Mouse (Mus musculus) heart, embryonic 10.5 days (tissue): Measurements from ENCODE around the gene Mdfi. TPM values are rescaled to one million over a fixed set of nuclear protein-coding genes. Genes with fewer than 3 reads are reported as not detected.

ENCODE experiments used
- DNase-seq: peaks from one replicate; pipeline ENCODE4 v3.0.0-alpha.2; 2017; ENCODE audit warnings: low spot score
- H3K27ac ChIP-seq: fragments of 300-500 bp; sonication (generic); 2 replicates; pipeline ENCODE4 v1.5.1; 2016; ENCODE audit warnings: mild to moderate bottlenecking
- H3K27me3 ChIP-seq: fragments of 300-500 bp; sonication (generic); 2 replicates; pipeline ENCODE4 v1.6.1; 2016; ENCODE audit warnings: mild to moderate bottlenecking; ENCODE audit not compliant: poor library complexity, insufficient read depth, severe bottlenecking
- H3K36me3 ChIP-seq: fragments of 300-500 bp; sonication (generic); 2 replicates; pipeline ENCODE4 v1.6.1; 2016; ENCODE audit warnings: mild to moderate bottlenecking, moderate library complexity
- H3K4me1 ChIP-seq: fragments of 300-500 bp; sonication (generic); 2 replicates; pipeline ENCODE4 v1.6.1; 2016; ENCODE audit warnings: mild to moderate bottlenecking
- H3K4me3 ChIP-seq: fragments of 300-500 bp; sonication (generic); 2 replicates; pipeline ENCODE4 v1.5.1; 2016; ENCODE audit warnings: mild to moderate bottlenecking, moderate library complexity
- H3K9me3 ChIP-seq: fragments of 300-500 bp; sonication (generic); 2 replicates; pipeline ENCODE4 v1.6.1; 2016; ENCODE audit warnings: mild to moderate bottlenecking, moderate library complexity
- WGBS: fragments of 180-500 bp; shearing (Covaris S2); methylation state at CpG from one replicate; pipeline ENCODE4 v1.1.7; 2016; 5-methylcytosine and 5-hydroxymethylcytosine counted together
- polyA plus RNA-seq: library from polyadenylated mRNA; unstranded; fragments of >200 nt; fragmentation: Nextera tagmentation; extraction: Ambion mirVana; gene quantifications from 2 replicates; pipeline ENCODE4 v1.2.1, GENCODE M21; 2016

The Mdfi gene
- polyA plus RNA-seq, 1 experiment from 2014 or later, result 17.7 TPM

- WGBS, result 60% methylated on average over 2 of the region's 2 CpGs
- peaks cover 5% of the 10 kb centered on the region; the same call in 1 of the 2 replicates for H3K36me3 ChIP-seq
- H3K27ac ChIP-seq, result no peak overlapping the region
- peaks cover 3% of the 10 kb centered on the region for H3K9me3 ChIP-seq
- H3K4me3 ChIP-seq, result no peak overlapping the region
- DNase-seq, result no peak
- peaks cover 62% of the 10 kb centered on the region for H3K4me1 ChIP-seq
- 0 out of 2 replicates have a peak, but pooled peaks cover 4% of the 10 kb centered on the region for H3K27me3 ChIP-seq
Measured at GRCm38 (mm10) chr17:47767081-47767455, 67.4 kb downstream of the Mdfi start.

GRCm38 (mm10) chr17:47766407-47767043, 68.0 kb downstream of the Mdfi start:
- no peaks in the 10 kb centered on the region for H3K36me3 ChIP-seq
- peaks cover 64% of the 10 kb centered on the region for H3K4me1 ChIP-seq
- 0 out of 2 replicates have a peak, but pooled peaks cover 4% of the 10 kb centered on the region for H3K27me3 ChIP-seq
- DNase-seq, result no peak
- H3K9me3 ChIP-seq, result no peaks in the 10 kb centered on the region
- 90% methylated on average over 6 of the region's 6 CpGs for WGBS
- H3K27ac ChIP-seq, result no peak overlapping the region
- H3K4me3 ChIP-seq, result no peak overlapping the region

- 72% methylated on average over 4 of the region's 4 CpGs for WGBS
- H3K4me1 ChIP-seq, result peaks cover 62% of the 10 kb centered on the region
- H3K27me3 ChIP-seq, result 0 out of 2 replicates have a peak, but pooled peaks cover 4% of the 10 kb centered on the region
- H3K9me3 ChIP-seq, result no peaks in the 10 kb centered on the region
- H3K36me3 ChIP-seq, result no peaks in the 10 kb centered on the region
- DNase-seq, result no peak
- no peak overlapping the region for H3K4me3 ChIP-seq
- H3K27ac ChIP-seq, result no peak overlapping the region
Measured at GRCm38 (mm10) chr17:47765986-47766385, 68.5 kb downstream of the Mdfi start.

Other genes with a start within 250 kb of the Mdfi start
- gene Bysl, start 223.2 kb downstream of the Mdfi start, polyA plus RNA-seq, result 37.0 and 43.0 TPM in 2 replicates
- gene Med20, start 223.1 kb downstream of the Mdfi start, polyA plus RNA-seq, result 36.5 and 42.8 TPM in 2 replicates
- 1.6 and 2.1 TPM in 2 replicates for gene Gm20517, start 223.1 kb downstream of the Mdfi start, polyA plus RNA-seq
- 3.2 and 4.5 TPM in 2 replicates for gene Usp49, start 204.0 kb downstream of the Mdfi start, polyA plus RNA-seq
- 320 and 356 TPM in 2 replicates for gene Tomm6, start 146.3 kb downstream of the Mdfi start, polyA plus RNA-seq
- gene Frs3, start 145.7 kb downstream of the Mdfi start, polyA plus RNA-seq, result 4.6 and 5.2 TPM in 2 replicates
- gene Gm21981, start 140.2 kb downstream of the Mdfi start, polyA plus RNA-seq, result 0.14 and 0.16 TPM in 2 replicates
- 0.79 TPM in 1 of 2 replicates, not detected in the other for gene Prickle4, start 140.0 kb downstream of the Mdfi start, polyA plus RNA-seq
- 0.49 and 0.67 TPM in 2 replicates for gene Pgc, start 107.8 kb downstream of the Mdfi start, polyA plus RNA-seq
- gene Tfeb, start 97.7 kb downstream of the Mdfi start, polyA plus RNA-seq, result 15.3 and 19.3 TPM in 2 replicates
- gene Foxp4, start 90.0 kb upstream of the Mdfi start, polyA plus RNA-seq, result 12.4 and 27.3 TPM in 2 replicates
- not detected in 2 replicates for gene 1700122O11Rik, start 203.6 kb upstream of the Mdfi start, polyA plus RNA-seq